Mouse (Mus musculus): ENCODE measurements around the gene Trim14. TPM values are rescaled to one million over a fixed set of nuclear protein-coding genes. Genes with fewer than 3 reads are reported as not detected.
A peak's percentile ranks its signal among the peaks of the same experiment; 100 is the strongest.

Trim14 gene
- total RNA-seq, 1 experiment from 2014 or later, result 17.7 TPM

- ATAC-seq (replicated peaks in 1 of 2; ENCODE audit: insufficient read depth in 1 of 2, low FRiP score in 2 of 2, low TSS enrichment in 1 of 2, low read depth in 1 of 2, poor library complexity in 2 of 2, severe bottlenecking in 2 of 2), result no peak
Measured at GRCm38 (mm10) chr4:46505361-46506057, 30.4 kb downstream of the Trim14 start.

- ATAC-seq (replicated peaks in 1 of 2; ENCODE audit: insufficient read depth in 1 of 2, low FRiP score in 2 of 2, low TSS enrichment in 1 of 2, low read depth in 1 of 2, poor library complexity in 2 of 2, severe bottlenecking in 2 of 2), result no peak
Measured at GRCm38 (mm10) chr4:46503881-46504280, 32.1 kb downstream of the Trim14 start.

- no peak for ATAC-seq (replicated peaks in 1 of 2; ENCODE audit: insufficient read depth in 1 of 2, low FRiP score in 2 of 2, low TSS enrichment in 1 of 2, low read depth in 1 of 2, poor library complexity in 2 of 2, severe bottlenecking in 2 of 2)
Measured at GRCm38 (mm10) chr4:46502606-46503502, 33.1 kb downstream of the Trim14 start.

GRCm38 (mm10) chr4:46498976-46499375 is 37.0 kb downstream of the Trim14 start:
- no peak for ATAC-seq (replicated peaks in 1 of 2; ENCODE audit: insufficient read depth in 1 of 2, low FRiP score in 2 of 2, low TSS enrichment in 1 of 2, low read depth in 1 of 2, poor library complexity in 2 of 2, severe bottlenecking in 2 of 2)

- no peak for ATAC-seq (replicated peaks in 1 of 2; ENCODE audit: insufficient read depth in 1 of 2, low FRiP score in 2 of 2, low TSS enrichment in 1 of 2, low read depth in 1 of 2, poor library complexity in 2 of 2, severe bottlenecking in 2 of 2)
Measured at GRCm38 (mm10) chr4:46498511-46498910, 37.4 kb downstream of the Trim14 start.

GRCm38 (mm10) chr4:46497286-46497892 is 38.6 kb downstream of the Trim14 start:
- peak; percentile 69 to 70; a peak in 3 of 4 replicates for ATAC-seq (replicated peaks in 1 of 2; ENCODE audit: insufficient read depth in 1 of 2, low FRiP score in 2 of 2, low TSS enrichment in 1 of 2, low read depth in 1 of 2, poor library complexity in 2 of 2, severe bottlenecking in 2 of 2)

GRCm38 (mm10) chr4:46495543-46495942 is 40.4 kb downstream of the Trim14 start:
- ATAC-seq (replicated peaks in 1 of 2; ENCODE audit: insufficient read depth in 1 of 2, low FRiP score in 2 of 2, low TSS enrichment in 1 of 2, low read depth in 1 of 2, poor library complexity in 2 of 2, severe bottlenecking in 2 of 2), result no peak

- no peak for ATAC-seq (replicated peaks in 1 of 2; ENCODE audit: insufficient read depth in 1 of 2, low FRiP score in 2 of 2, low TSS enrichment in 1 of 2, low read depth in 1 of 2, poor library complexity in 2 of 2, severe bottlenecking in 2 of 2)
Measured at GRCm38 (mm10) chr4:46493071-46493470, 42.9 kb downstream of the Trim14 start.

DNA sequence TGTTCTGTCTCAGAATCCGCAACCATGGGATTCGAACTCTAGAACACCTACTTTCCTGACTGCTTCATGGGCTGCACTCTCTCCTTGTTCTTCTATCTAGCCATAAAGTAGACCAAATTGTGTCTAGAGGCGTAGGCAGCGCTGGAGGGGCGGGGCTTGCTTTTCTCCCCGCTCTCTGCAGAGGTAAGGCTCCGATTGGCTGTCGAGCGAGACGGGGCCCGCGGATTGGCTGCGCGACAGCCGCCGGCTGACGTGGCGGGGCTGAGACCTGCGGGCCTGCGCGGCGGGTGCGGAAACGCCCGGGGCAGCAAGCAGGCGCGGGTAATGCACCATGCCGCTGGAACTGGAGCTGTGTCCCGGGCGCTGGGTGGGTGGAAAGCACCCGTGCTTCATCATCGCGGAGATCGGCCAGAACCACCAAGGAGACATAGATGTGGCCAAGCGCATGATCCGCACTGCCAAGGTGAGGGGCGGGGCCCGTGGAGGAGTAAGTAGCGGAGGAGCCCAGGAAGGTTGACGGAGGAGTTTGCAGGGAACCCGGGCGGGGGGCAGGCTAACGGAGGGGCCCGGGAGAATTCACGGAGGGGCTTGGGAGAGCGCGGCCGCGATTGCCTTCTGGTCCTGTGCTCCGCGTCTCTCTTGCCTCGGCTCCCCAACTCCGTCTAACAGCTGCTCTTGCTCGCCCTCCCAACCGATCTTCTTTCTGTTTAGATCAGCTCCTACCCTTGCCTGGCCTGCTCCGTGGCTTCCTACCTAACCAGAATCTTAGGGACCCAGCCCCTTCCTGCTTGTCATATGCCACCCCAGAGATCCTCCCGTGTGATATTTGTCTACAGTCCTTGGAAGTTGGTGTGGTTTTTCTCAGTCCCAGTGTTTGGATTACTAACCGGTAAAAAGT is 46.7 kb downstream of the Trim14 start, which contains the start of gene Nans:
Nans (plus strand) TSS at position 221 of the 898 bp plus-strand sequence.
- ATAC-seq (replicated peaks in 1 of 2; ENCODE audit: insufficient read depth in 1 of 2, low FRiP score in 2 of 2, low TSS enrichment in 1 of 2, low read depth in 1 of 2, poor library complexity in 2 of 2, severe bottlenecking in 2 of 2), result peak; percentile 93 to 94

GRCm38 (mm10) chr4:46487348-46487747 is 48.6 kb downstream of the Trim14 start:
- ATAC-seq (replicated peaks in 1 of 2; ENCODE audit: insufficient read depth in 1 of 2, low FRiP score in 2 of 2, low TSS enrichment in 1 of 2, low read depth in 1 of 2, poor library complexity in 2 of 2, severe bottlenecking in 2 of 2), result no peak

- ATAC-seq (replicated peaks in 1 of 2; ENCODE audit: insufficient read depth in 1 of 2, low FRiP score in 2 of 2, low TSS enrichment in 1 of 2, low read depth in 1 of 2, poor library complexity in 2 of 2, severe bottlenecking in 2 of 2), result peak; percentile 48 to 72
Measured at GRCm38 (mm10) chr4:46485696-46486417, 50.1 kb downstream of the Trim14 start.

- no peak for ATAC-seq (replicated peaks in 1 of 2; ENCODE audit: insufficient read depth in 1 of 2, low FRiP score in 2 of 2, low TSS enrichment in 1 of 2, low read depth in 1 of 2, poor library complexity in 2 of 2, severe bottlenecking in 2 of 2)
Measured at GRCm38 (mm10) chr4:46479081-46479480, 56.9 kb downstream of the Trim14 start.

- no peak for ATAC-seq (replicated peaks in 1 of 2; ENCODE audit: insufficient read depth in 1 of 2, low FRiP score in 2 of 2, low TSS enrichment in 1 of 2, low read depth in 1 of 2, poor library complexity in 2 of 2, severe bottlenecking in 2 of 2)
Measured at GRCm38 (mm10) chr4:46475101-46475500, 60.8 kb downstream of the Trim14 start.

- no peak; a peak in 1 of 4 replicates for ATAC-seq (replicated peaks in 1 of 2; ENCODE audit: insufficient read depth in 1 of 2, low FRiP score in 2 of 2, low TSS enrichment in 1 of 2, low read depth in 1 of 2, poor library complexity in 2 of 2, severe bottlenecking in 2 of 2)
Measured at GRCm38 (mm10) chr4:46465740-46466139, 70.2 kb downstream of the Trim14 start.

DNA sequence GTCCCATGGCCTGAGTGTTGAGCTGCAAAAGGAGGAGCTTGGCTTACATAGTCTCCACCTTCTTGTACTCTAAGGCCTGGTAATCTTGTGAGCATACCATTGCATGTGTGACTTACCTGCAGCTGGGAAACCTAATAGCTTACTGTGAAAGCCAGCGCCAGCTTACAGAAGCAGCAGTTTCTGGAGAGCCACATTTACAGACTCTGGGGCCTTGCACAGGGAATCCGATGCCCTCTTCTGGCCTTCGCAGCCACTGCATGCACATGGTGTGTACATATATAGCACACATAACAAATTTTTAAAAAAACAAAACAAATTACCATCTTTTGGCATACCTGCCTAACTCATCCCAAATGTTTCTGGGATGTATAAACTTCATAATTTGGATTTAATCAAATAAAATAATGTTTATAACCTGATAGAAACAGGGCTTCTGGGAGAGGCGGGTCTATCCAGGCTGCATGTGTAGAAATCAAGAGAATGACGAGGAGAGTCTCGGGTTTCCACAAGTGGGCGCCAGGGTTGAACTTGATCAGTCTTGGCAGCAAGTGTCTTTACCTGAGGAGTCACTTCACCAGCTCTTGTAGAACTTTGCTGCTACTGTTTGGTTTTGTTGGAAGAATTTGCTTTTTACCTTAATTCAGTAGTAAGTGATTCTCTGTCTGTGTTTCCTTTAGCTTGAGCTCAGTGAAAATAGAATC is 72.7 kb downstream of the Trim14 start:
- ATAC-seq (replicated peaks in 1 of 2; ENCODE audit: insufficient read depth in 1 of 2, low FRiP score in 2 of 2, low TSS enrichment in 1 of 2, low read depth in 1 of 2, poor library complexity in 2 of 2, severe bottlenecking in 2 of 2), result peak; percentile 56 to 69; a peak in 3 of 4 replicates

- no peak for ATAC-seq (replicated peaks in 1 of 2; ENCODE audit: insufficient read depth in 1 of 2, low FRiP score in 2 of 2, low TSS enrichment in 1 of 2, low read depth in 1 of 2, poor library complexity in 2 of 2, severe bottlenecking in 2 of 2)
Measured at GRCm38 (mm10) chr4:46458411-46458810, 77.5 kb downstream of the Trim14 start.
